Mouse (Mus musculus) ES-E14 (cell line): ENCODE measurements around the gene Sar1b. TPM values are rescaled to one million over a fixed set of nuclear protein-coding genes. Genes with fewer than 3 reads are reported as not detected.

Experiments used
- DNase-seq: peaks from one replicate; pipeline ENCODE4 v3.0.0-alpha.2; 2013; ENCODE audit warnings: low read depth, low spot score
- H3K27ac ChIP-seq: 2 replicates; pipeline ENCODE4 v1.5.1; 2012; ENCODE audit warnings: low read depth, mild to moderate bottlenecking, low read length, moderate library complexity, mixed read lengths; ENCODE audit not compliant: poor library complexity, insufficient read depth, severe bottlenecking
- H3K36me3 ChIP-seq: 2 replicates; pipeline ENCODE4 v1.6.1; 2012; ENCODE audit warnings: mild to moderate bottlenecking, low read length, moderate library complexity, mixed read lengths; ENCODE audit not compliant: control insufficient read depth, poor library complexity, insufficient read depth, severe bottlenecking
- H3K4me1 ChIP-seq, 2 experiments: fragments of 150-350 bp in 1 of 2; sonication (generic) in 1 of 2; 2 replicates each; pipeline ENCODE4 v1.6.1; 2012; ENCODE audit warnings: low read length in 2 of 2, mild to moderate bottlenecking in 1 of 2, mixed read lengths in 1 of 2; ENCODE audit not compliant: control insufficient read depth in 2 of 2, insufficient read depth in 2 of 2, poor library complexity in 1 of 2
- H3K4me3 ChIP-seq, 2 experiments: fragments of 150-350 bp in 1 of 2; sonication (generic) in 1 of 2; 2 replicates each; pipeline ENCODE4 v1.5.1; 2012; ENCODE audit warnings: low read length in 2 of 2, low read depth in 1 of 2, mild to moderate bottlenecking in 1 of 2, mixed read lengths in 1 of 2; ENCODE audit not compliant: insufficient read depth in 1 of 2, poor library complexity in 1 of 2, severe bottlenecking in 1 of 2
- H3K9ac ChIP-seq: 2 replicates; pipeline ENCODE4 v1.6.1; 2012; ENCODE audit warnings: low read depth, mild to moderate bottlenecking, low read length, mixed read lengths; ENCODE audit not compliant: poor library complexity, insufficient read depth, severe bottlenecking
- H3K9me3 ChIP-seq: fragments of 150-350 bp; sonication (generic); 2 replicates; pipeline ENCODE4 v1.6.1; 2012; ENCODE audit warnings: low read depth, mild to moderate bottlenecking, low read length; ENCODE audit not compliant: control insufficient read depth, insufficient read depth
- CHD2 ChIP-seq: IDR thresholded peaks from 2 replicates; pipeline ENCODE4 v1.6.1; 2014; ENCODE audit warnings: mild to moderate bottlenecking, low read depth, low read length, inconsistent platforms
- HCFC1 ChIP-seq: IDR thresholded peaks from 2 replicates; pipeline ENCODE4 v1.6.1; 2012; ENCODE audit warnings: low read length, inconsistent platforms, borderline replicate concordance; ENCODE audit not compliant: insufficient read depth
- MAFK ChIP-seq: IDR thresholded peaks from 2 replicates; pipeline ENCODE4 v1.6.1; 2014; ENCODE audit warnings: mild to moderate bottlenecking, low read depth, low read length, inconsistent platforms; ENCODE audit not compliant: insufficient read depth
- ZC3H11A ChIP-seq: IDR thresholded peaks from 2 replicates; pipeline ENCODE4 v1.6.1; 2012; ENCODE audit warnings: low read depth, mild to moderate bottlenecking, inconsistent platforms, low read length, borderline replicate concordance
- ZNF384 ChIP-seq: IDR thresholded peaks from 2 replicates; pipeline ENCODE4 v1.6.1; 2012; ENCODE audit warnings: low read depth, low read length, inconsistent platforms
- in situ Hi-C, 2 experiments: fragments of 600-800 bp; cut with MboI; formaldehyde crosslinking; loops; one replicate each; pipeline ENCODE4 v1.15.1; 2025; ENCODE audit warnings: low sequenced_read_pairs in 2 of 2, inconsistent platforms in 1 of 2; ENCODE audit not compliant: unreplicated experiment in 2 of 2
- total RNA-seq: library from RNA; depleted of rRNA; stranded (reverse); fragments of 300-350 nt; gene quantifications from 2 replicates; pipeline ENCODE4 v1.2.3, GENCODE M21; 2012

Gene Sar1b
- total RNA-seq, 1 experiment: 86.1 TPM

DNA sequence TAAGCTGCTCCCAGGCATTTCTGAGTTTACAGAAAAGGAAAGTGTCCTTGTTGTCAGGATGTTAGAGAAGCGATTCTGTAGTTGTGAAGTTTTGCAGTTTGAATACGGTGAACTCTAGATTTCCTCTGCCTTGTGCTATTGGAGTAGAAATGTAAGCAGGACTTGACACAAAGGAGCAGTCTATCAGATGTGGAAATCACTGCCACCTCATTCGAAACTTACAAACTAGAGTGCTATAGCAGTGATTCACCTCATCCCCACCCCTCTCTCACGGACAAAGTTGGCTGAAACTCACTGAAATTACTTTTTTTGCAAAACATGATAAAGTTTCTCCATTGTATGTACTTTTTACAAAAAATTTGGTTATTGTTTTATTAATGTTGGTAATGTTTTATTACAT is 1.3 kb downstream of the Sar1b start:
- no peaks in the 10 kb centered on the region for H3K36me3 ChIP-seq
- no peaks in the 10 kb centered on the region for H3K9me3 ChIP-seq
- no peak overlapping the region for H3K9ac ChIP-seq
- no peak overlapping the region for H3K27ac ChIP-seq
- in situ Hi-C loops: no loop called here
- 0 out of 4 replicates have a peak, but pooled peaks cover 0 to 1% of the 10 kb centered on the region in 2 experiments for H3K4me1 ChIP-seq
- H3K4me3 ChIP-seq: no peak overlapping the region
- no peak for TF ChIP-seq CHD2
- no peak for TF ChIP-seq MAFK
- no peak for TF ChIP-seq ZC3H11A
- no peak for TF ChIP-seq ZNF384
- TF ChIP-seq HCFC1: no peak
- DNase-seq: no peak

DNA sequence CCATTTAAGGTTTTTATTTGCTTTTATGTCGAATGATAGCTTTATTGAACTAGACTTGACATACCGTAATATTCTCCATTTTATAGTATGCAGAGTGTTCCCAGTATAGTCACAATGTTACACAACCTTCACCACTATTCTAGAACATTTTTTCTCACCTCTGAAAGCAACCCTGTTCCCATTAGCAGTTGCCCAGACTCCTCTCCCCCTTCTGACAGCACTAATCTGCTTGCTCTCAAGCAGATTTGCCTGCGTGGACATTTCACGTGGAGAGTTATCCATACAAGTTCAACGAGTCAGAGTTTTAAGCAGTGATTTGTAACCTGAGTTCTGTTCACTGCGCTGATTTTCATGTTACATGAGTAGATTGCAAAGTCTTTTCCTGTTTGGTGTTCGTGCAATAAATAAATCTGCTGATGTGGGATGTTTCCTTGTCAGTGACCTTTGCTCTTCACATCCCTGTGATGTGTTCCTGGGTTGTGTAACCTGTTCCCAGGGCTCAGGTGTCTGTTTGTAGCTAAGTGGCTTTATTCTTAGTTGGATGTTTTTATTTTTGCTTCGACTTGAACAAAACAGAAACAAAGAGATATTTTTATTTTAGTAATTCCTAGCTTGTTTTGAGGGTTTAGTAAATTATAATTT is 4.2 kb downstream of the Sar1b start:
- Histone ChIP-seq H3K9ac (no peak overlapping the region), H3K36me3 (no peaks in the 10 kb centered on the region; the same call in 1 of the 2 replicates), H3K4me3 (no peak overlapping the region), H3K27ac (no peak overlapping the region), H3K4me1 (0 out of 4 replicates have a peak, but pooled peaks cover 0 to 1% of the 10 kb centered on the region in 2 experiments), H3K9me3 (no peaks in the 10 kb centered on the region)
- no peak for DNase-seq
- in situ Hi-C loops: no loop called here
- TF ChIP-seq CHD2: no peak
- TF ChIP-seq ZC3H11A: no peak
- TF ChIP-seq ZNF384: no peak
- TF ChIP-seq HCFC1: no peak
- no peak for TF ChIP-seq MAFK

DNA sequence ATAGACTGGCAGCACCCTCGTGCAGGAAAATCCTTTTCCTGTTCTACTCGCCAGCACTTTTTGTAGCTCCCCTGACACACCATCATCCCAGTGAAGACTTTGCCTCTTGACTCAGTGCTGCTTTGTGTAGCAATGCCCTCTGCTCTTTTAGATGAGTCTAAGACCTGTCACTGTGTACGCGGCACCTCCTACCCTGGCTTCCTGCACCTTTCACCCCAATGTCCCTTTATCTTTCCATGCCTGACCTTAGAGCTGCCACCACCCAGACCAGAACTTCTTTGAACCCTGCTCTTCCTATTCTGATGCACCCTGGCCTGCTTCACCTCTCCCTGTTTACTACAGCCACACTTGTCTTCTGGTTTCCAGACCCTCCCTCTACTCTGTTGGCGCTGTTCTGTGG is 4.8 kb downstream of the Sar1b start:
- no peak for TF ChIP-seq MAFK
- no peak for TF ChIP-seq ZC3H11A
- TF ChIP-seq CHD2: no peak
- TF ChIP-seq HCFC1: no peak
- no peak for TF ChIP-seq ZNF384
- Histone ChIP-seq H3K4me3 (no peak overlapping the region), H3K9ac (no peak overlapping the region), H3K9me3 (no peaks in the 10 kb centered on the region), H3K36me3 (no peaks in the 10 kb centered on the region; the same call in 1 of the 2 replicates), H3K27ac (no peak overlapping the region), H3K4me1 (0 out of 4 replicates have a peak, but pooled peaks cover 0 to 1% of the 10 kb centered on the region in 2 experiments)
- DNase-seq: no peak
- in situ Hi-C loops: no loop called here

DNA sequence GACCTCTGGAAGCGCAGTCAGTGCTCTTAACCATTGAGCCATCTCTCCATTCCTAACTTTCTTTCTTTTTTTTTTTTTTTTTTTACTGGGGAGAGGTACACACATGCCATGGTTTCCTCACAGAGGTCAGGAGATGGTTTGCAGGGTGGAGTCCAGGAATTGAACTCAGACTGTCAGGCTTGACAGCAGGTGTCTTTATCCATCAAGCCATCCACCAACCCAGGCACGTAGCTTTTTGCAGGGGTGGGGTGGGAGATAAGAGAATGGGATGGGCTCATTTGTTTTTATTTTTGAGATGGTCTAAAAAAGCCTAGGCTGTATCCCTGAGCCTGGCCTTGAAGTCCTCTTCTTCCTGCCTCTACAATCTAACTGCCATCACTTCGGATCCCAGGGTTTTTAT is 12.0 kb downstream of the Sar1b start:
- in situ Hi-C loops: no loop called here
- DNase-seq: no peak
- H3K36me3 ChIP-seq: peaks cover 3% of the 10 kb centered on the region; the same call in 1 of the 2 replicates
- TF ChIP-seq ZC3H11A (no peak), CHD2 (no peak), HCFC1 (no peak), ZNF384 (no peak), MAFK (no peak)
- H3K4me3 ChIP-seq: no peak overlapping the region
- no peak overlapping the region for H3K9ac ChIP-seq
- no peaks in the 10 kb centered on the region for H3K4me1 ChIP-seq
- H3K9me3 ChIP-seq: no peaks in the 10 kb centered on the region
- H3K27ac ChIP-seq: no peak overlapping the region
